Mouse (Mus musculus) heart, adult 2 months (tissue): ENCODE data around the gene Fam171a2.

Experiments used
- CTCF ChIP-seq: fragments of 200-600 bp; IDR thresholded peaks from 2 replicates; pipeline ENCODE4 v1.8.1; 2022; ENCODE audit warnings: antibody characterized with exemption, mild to moderate bottlenecking, moderate library complexity
- EP300 ChIP-seq: fragments of 200-500 bp; IDR thresholded peaks from 2 replicates; pipeline ENCODE4 v1.6.1; 2011; ENCODE audit warnings: low read depth, low read length, control low read depth; ENCODE audit not compliant: insufficient read depth
- POLR2A ChIP-seq: fragments of 200-500 bp; IDR thresholded peaks from 2 replicates; pipeline ENCODE4 v1.6.1; 2011; ENCODE audit warnings: mild to moderate bottlenecking, low read depth, low read length, control low read depth; ENCODE audit not compliant: insufficient read depth

DNA sequence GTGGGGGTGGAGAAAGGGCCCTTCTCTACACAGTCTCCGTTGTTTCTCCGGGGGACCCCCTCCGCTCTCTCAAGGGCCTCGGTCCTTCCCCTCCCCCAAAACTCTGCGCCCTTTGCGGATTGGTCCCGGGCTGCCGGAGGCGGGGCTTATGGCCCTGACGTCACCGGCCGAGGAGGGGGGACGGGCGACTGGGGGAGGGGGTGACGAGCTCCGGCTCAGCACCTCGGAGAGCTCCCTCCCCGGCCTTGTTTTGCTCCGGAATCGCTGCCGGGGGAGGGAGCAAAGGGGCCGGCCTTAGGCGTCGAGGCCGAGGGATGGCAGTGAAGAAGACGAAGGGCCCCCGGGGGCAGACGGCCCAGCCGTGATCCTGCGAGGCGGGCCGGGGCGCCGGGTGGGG lies 54.2 kb downstream of the Fam171a2 start, which contains the start of gene Rundc3a:
- no peak for TF ChIP-seq EP300
- no peak for TF ChIP-seq CTCF
- TF ChIP-seq POLR2A: no peak
